Mouse (Mus musculus) C2C12 (cell line): ENCODE measurements around the gene Pard6a.

Experiments used
- CTCF ChIP-seq: IDR thresholded peaks from one replicate; pipeline ENCODE4 v1.5.1; 2011; ENCODE audit not compliant: control insufficient read depth, insufficient read depth, insufficient read length
- FOSL1 ChIP-seq: IDR thresholded peaks from one replicate; pipeline ENCODE4 v1.8.0; 2011; ENCODE audit warnings: mild to moderate bottlenecking, low read length; ENCODE audit not compliant: poor library complexity, insufficient read depth, severe bottlenecking
- MAX ChIP-seq: IDR thresholded peaks from one replicate; pipeline ENCODE4 v1.6.1; 2011; ENCODE audit warnings: mild to moderate bottlenecking, control low read depth
- MYOD1 ChIP-seq: IDR thresholded peaks from one replicate; pipeline ENCODE4 v1.6.1; 2011; ENCODE audit warnings: low read depth; ENCODE audit not compliant: control insufficient read depth, insufficient read length
- MYOG ChIP-seq: IDR thresholded peaks from one replicate; pipeline ENCODE4 v1.6.1; 2011; ENCODE audit not compliant: control insufficient read depth, insufficient read length; ENCODE audit errors: extremely low read depth

DNA sequence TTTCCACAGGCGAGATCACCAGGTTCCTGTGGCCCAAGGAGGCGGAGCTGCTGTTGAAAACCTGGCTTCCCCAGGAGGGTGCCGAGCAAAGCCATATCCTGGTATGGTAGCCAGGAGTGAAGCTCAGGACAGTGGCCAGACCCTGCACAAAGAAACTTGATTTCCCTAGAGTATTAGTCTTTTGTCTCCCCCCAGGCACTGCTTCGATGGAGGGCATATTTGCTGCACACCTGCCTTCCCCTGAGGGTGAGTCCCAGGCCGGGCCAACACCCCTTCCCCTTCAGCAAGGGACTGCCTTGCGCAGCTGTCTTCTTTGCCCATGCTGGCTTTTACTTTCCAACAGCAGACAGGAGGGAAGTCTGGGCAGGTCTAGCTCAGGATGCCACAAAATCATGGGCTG, 14.4 kb upstream of the Pard6a start:
- TF ChIP-seq CTCF (no peak), MYOD1 (no peak), MYOG (no peak), FOSL1 (no peak), MAX (no peak)
